Mouse (Mus musculus): Measurements from ENCODE around the gene Parp11.

Gene Parp11

GRCm38 (mm10) chr6:127448869-127449268 lies 2.2 kb downstream of the Parp11 start:
- DNase-seq (ENCODE audit: low spot score): no peak

GRCm38 (mm10) chr6:127449531-127450422 lies 3.1 kb downstream of the Parp11 start:
- no peak for DNase-seq (ENCODE audit: low spot score)

- DNase-seq (ENCODE audit: low spot score): peak; percentile 90
Observed at GRCm38 (mm10) chr6:127453407-127454343, 7.0 kb downstream of the Parp11 start.

- DNase-seq (ENCODE audit: low spot score): no peak
Observed at GRCm38 (mm10) chr6:127454344-127454707, 7.7 kb downstream of the Parp11 start.

GRCm38 (mm10) chr6:127454809-127455208 lies 8.2 kb downstream of the Parp11 start:
- no peak for DNase-seq (ENCODE audit: low spot score)

- no peak for DNase-seq (ENCODE audit: low spot score)
Observed at GRCm38 (mm10) chr6:127455440-127455839, 8.8 kb downstream of the Parp11 start.

- DNase-seq (ENCODE audit: low spot score): no peak
Observed at GRCm38 (mm10) chr6:127456769-127457168, 10.1 kb downstream of the Parp11 start.

- no peak for DNase-seq (ENCODE audit: low spot score)
Observed at GRCm38 (mm10) chr6:127459776-127460175, 13.1 kb downstream of the Parp11 start.

- no peak for DNase-seq (ENCODE audit: low spot score)
Observed at GRCm38 (mm10) chr6:127461491-127461890, 14.9 kb downstream of the Parp11 start.

GRCm38 (mm10) chr6:127462251-127462650 lies 15.6 kb downstream of the Parp11 start:
- no peak for DNase-seq (ENCODE audit: low spot score)

GRCm38 (mm10) chr6:127463273-127464001 lies 16.8 kb downstream of the Parp11 start:
- DNase-seq (ENCODE audit: low spot score): no peak

- DNase-seq (ENCODE audit: low spot score): no peak
Observed at GRCm38 (mm10) chr6:127464523-127464922, 17.9 kb downstream of the Parp11 start.

GRCm38 (mm10) chr6:127466749-127467310 lies 20.2 kb downstream of the Parp11 start:
- no peak for DNase-seq (ENCODE audit: low spot score)

- no peak for DNase-seq (ENCODE audit: low spot score)
Observed at GRCm38 (mm10) chr6:127472078-127472477, 25.4 kb downstream of the Parp11 start.

- no peak for DNase-seq (ENCODE audit: low spot score)
Observed at GRCm38 (mm10) chr6:127473961-127474360, 27.3 kb downstream of the Parp11 start.

GRCm38 (mm10) chr6:127475231-127475630 lies 28.6 kb downstream of the Parp11 start:
- no peak for DNase-seq (ENCODE audit: low spot score)

- no peak for DNase-seq (ENCODE audit: low spot score)
Observed at GRCm38 (mm10) chr6:127491046-127491445, 44.4 kb downstream of the Parp11 start.

GRCm38 (mm10) chr6:127492561-127492960 lies 45.9 kb downstream of the Parp11 start:
- no peak for DNase-seq (ENCODE audit: low spot score)

GRCm38 (mm10) chr6:127493750-127494149 lies 47.1 kb downstream of the Parp11 start:
- no peak for DNase-seq (ENCODE audit: low spot score)

- no peak for DNase-seq (ENCODE audit: low spot score)
Observed at GRCm38 (mm10) chr6:127494357-127494756, 47.7 kb downstream of the Parp11 start.

- no peak for DNase-seq (ENCODE audit: low spot score)
Observed at GRCm38 (mm10) chr6:127495251-127495650, 48.6 kb downstream of the Parp11 start.

- DNase-seq (ENCODE audit: low spot score): no peak
Observed at GRCm38 (mm10) chr6:127495876-127496275, 49.2 kb downstream of the Parp11 start.
